Mouse (Mus musculus) testis, adult 2 months (tissue): ENCODE data around the gene Dapp1.

Experiments
- CTCF ChIP-seq: fragments of 200-500 bp; IDR thresholded peaks from 2 replicates; pipeline ENCODE4 v1.5.1; 2012; ENCODE audit warnings: low read depth, mild to moderate bottlenecking, inconsistent platforms, low read length, moderate library complexity; ENCODE audit not compliant: control insufficient read depth, insufficient read depth, insufficient replicate concordance
- POLR2A ChIP-seq: fragments of 200-500 bp; IDR thresholded peaks from 2 replicates; pipeline ENCODE4 v1.6.1; 2012; ENCODE audit warnings: low read depth, mild to moderate bottlenecking, inconsistent platforms, low read length, moderate library complexity; ENCODE audit not compliant: control insufficient read depth

DNA sequence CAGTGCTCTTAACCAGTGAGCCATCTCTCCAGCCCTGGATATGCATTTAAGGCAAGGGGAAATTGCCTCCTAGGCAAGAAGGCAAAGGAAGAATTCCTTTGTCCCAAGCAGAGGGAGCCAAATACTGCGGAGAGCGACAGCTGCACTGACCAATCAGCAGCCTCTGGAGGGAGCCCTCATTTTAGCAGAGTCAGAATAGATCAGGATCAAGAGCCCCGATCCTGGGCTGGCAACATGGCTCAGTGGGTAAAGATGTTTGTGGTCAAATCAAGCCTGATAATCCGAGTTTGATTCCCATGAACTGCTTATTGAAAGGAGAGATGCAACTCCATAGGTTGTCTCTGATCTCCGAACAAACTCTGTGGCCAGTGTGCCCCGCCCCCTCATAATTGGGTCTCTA, 42.7 kb downstream of the Dapp1 start:
- no peak for TF ChIP-seq CTCF
- no peak for TF ChIP-seq POLR2A
